Mouse (Mus musculus) bone marrow macrophage, adult 2 months (primary cell): ENCODE data around the gene Pde1a.

Experiments
- CTCF ChIP-seq: IDR thresholded peaks from 2 replicates; pipeline ENCODE4 v1.5.1; 2012; ENCODE audit warnings: low read depth, mild to moderate bottlenecking, low read length, moderate library complexity
- POLR2A ChIP-seq: IDR thresholded peaks from 2 replicates; pipeline ENCODE4 v1.6.1; 2012; ENCODE audit warnings: mild to moderate bottlenecking, low read depth, low read length, borderline replicate concordance

- no peak for TF ChIP-seq CTCF
- TF ChIP-seq POLR2A = no peak
Measured at GRCm38 (mm10) chr2:79961421-79961820, 167.8 kb downstream of the Pde1a start.
